Mouse (Mus musculus) neural tube, embryonic 12.5 days (tissue): ENCODE data around the gene Apbb1. TPM values are rescaled to one million over a fixed set of nuclear protein-coding genes. Genes with fewer than 3 reads are reported as not detected.

ENCODE experiments used
- ATAC-seq: fragments of 200-750 bp; cut with Nextera tagmentation; 2 replicates; pipeline ENCODE4 v1.8.0; 2017; ENCODE audit warnings: low read depth, mild to moderate bottlenecking, moderate TSS enrichment, moderate library complexity; ENCODE audit not compliant: low FRiP score
- H3K27ac ChIP-seq: fragments of 300-500 bp; sonication (generic); 2 replicates; pipeline ENCODE4 v1.5.1; 2016
- H3K27me3 ChIP-seq: fragments of 300-500 bp; sonication (generic); replicated peaks from 2 replicates; pipeline ENCODE4 v1.6.1; 2016; ENCODE audit warnings: mild to moderate bottlenecking
- H3K36me3 ChIP-seq: fragments of 300-500 bp; sonication (generic); 2 replicates; pipeline ENCODE4 v1.6.1; 2016; ENCODE audit warnings: mild to moderate bottlenecking
- H3K4me1 ChIP-seq: fragments of 300-500 bp; sonication (generic); 2 replicates; pipeline ENCODE4 v1.6.1; 2016
- H3K4me2 ChIP-seq: fragments of 300-500 bp; sonication (generic); replicated peaks from 2 replicates; pipeline ENCODE4 v1.6.1; 2016; ENCODE audit warnings: mild to moderate bottlenecking
- H3K4me3 ChIP-seq: fragments of 300-500 bp; sonication (generic); 2 replicates; pipeline ENCODE4 v1.5.1; 2016
- H3K9ac ChIP-seq: fragments of 300-500 bp; sonication (generic); 2 replicates; pipeline ENCODE4 v1.6.1; 2016; ENCODE audit warnings: mild to moderate bottlenecking
- H3K9me3 ChIP-seq: fragments of 300-500 bp; sonication (generic); 2 replicates; pipeline ENCODE4 v1.6.1; 2016; ENCODE audit warnings: mild to moderate bottlenecking
- WGBS: fragments of 180-500 bp; shearing (Covaris S2); methylation state at CpG from one replicate; pipeline ENCODE4 v1.1.7; 2016; 5-methylcytosine and 5-hydroxymethylcytosine counted together
- polyA plus RNA-seq: library from polyadenylated mRNA; unstranded; fragments of >200 nt; fragmentation: Nextera tagmentation; extraction: Ambion mirVana; gene quantifications from 2 replicates; pipeline ENCODE4 v1.2.1, GENCODE M21; 2016

The Apbb1 gene
- polyA plus RNA-seq, 1 experiment from 2014 or later: 185 TPM

DNA sequence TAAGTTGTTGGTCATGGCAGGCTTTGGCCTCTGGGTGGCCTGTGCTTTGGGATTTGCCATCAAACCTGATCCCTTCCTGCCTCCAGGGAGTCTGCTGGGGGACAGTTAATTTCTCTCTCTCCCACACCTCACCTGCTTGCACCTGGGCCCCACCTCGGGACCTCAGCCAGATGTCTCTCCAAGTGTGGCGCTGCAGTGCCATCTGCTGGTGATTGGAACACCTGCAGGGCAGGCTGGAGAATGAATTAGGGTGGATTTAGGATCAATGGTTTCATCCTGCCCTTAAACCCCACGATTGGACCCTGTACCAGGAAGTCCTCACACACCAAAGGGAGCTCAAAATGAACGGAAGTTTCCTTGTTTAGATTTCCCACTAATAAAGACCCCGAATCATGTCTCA, 66.3 kb downstream of the Apbb1 start:
- Histone ChIP-seq H3K36me3 (no peaks in the 10 kb centered on the region), H3K4me3 (no peak overlapping the region), H3K9me3 (no peaks in the 10 kb centered on the region), H3K27ac (no peak overlapping the region), H3K4me1 (no peaks in the 10 kb centered on the region), H3K4me2 (no peak overlapping the region), H3K27me3 (no peaks in the 10 kb centered on the region), H3K9ac (no peak overlapping the region)
- ATAC-seq: peak; percentile 38
- 12% methylated on average over 5 of the region's 5 CpGs for WGBS

DNA sequence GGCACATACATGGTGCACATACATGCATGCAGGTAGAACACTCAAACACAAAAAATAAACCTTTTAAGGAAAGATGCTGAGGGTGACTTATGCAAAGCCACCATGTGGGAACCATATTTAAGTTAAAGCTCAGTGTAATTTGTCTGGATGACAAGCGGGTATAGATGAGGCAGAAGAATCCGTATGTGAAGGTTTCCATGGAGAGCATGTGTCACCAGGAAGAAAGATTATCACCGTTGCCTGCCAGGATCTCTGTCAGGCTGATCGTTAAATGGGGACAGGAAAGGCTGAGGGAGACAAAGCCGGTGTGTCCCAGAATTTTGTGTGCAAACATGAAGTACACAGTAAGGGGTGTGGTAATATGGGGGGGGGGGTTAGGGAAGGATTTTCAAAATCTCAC, 66.9 kb downstream of the Apbb1 start:
- Histone ChIP-seq H3K9me3 (no peaks in the 10 kb centered on the region), H3K27me3 (no peaks in the 10 kb centered on the region), H3K4me1 (no peaks in the 10 kb centered on the region), H3K4me3 (no peak overlapping the region), H3K9ac (no peak overlapping the region), H3K4me2 (no peak overlapping the region), H3K27ac (no peak overlapping the region), H3K36me3 (no peaks in the 10 kb centered on the region)
- WGBS: 56% methylated on average over 5 of the region's 5 CpGs
- ATAC-seq: peak; percentile 46

DNA sequence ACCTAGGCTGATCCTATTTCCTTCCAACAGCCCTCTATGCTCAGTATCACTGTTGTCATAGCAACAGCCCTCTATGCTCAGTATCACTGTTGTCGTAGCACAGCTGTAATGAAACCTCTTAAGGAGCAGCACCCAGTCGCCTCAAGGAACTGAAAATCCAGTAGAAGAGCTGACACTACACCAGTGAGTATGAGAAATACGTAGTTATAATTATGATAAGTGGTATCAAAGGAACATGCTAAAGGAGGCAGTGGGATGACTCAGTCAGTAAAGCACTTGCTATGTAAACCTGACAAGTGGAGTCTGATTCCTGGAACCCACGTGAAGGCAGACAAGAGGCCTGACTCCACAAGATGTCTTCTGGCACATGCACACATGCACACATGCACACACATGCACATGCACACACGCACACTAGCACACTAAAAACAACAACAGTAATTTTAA, 67.6 kb downstream of the Apbb1 start:
- H3K4me1 ChIP-seq: no peaks in the 10 kb centered on the region
- H3K27me3 ChIP-seq: no peaks in the 10 kb centered on the region
- H3K4me2 ChIP-seq: no peak overlapping the region
- ATAC-seq: peak; percentile 70
- no peak overlapping the region for H3K27ac ChIP-seq
- WGBS: 65% methylated on average over 5 of the region's 5 CpGs
- no peaks in the 10 kb centered on the region for H3K9me3 ChIP-seq
- no peaks in the 10 kb centered on the region for H3K36me3 ChIP-seq
- H3K9ac ChIP-seq: no peak overlapping the region
- no peak overlapping the region for H3K4me3 ChIP-seq

DNA sequence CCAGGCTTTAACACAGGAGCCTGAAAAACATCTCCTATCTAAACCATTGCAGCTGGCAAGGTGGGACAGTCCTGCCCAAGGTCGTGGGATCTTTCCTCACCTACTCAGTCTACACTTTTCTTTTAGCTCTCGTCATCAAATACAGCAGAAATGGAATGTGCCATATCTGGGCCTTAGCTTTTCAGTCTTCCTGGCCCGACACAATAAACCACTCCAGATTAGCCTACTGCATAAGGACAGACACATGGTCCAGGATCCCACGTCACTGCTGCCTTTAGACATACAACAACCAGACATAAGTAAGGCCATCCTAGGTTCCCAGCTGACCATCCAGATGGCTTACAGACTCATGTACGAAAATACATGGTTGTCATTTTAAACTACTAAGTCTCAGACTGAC, 71.3 kb downstream of the Apbb1 start:
- H3K9me3 ChIP-seq: no peaks in the 10 kb centered on the region
- H3K4me2 ChIP-seq: no peak overlapping the region
- no peak overlapping the region for H3K4me3 ChIP-seq
- H3K27ac ChIP-seq: no peak overlapping the region
- no peaks in the 10 kb centered on the region for H3K36me3 ChIP-seq
- no peaks in the 10 kb centered on the region for H3K27me3 ChIP-seq
- H3K9ac ChIP-seq: no peak overlapping the region
- 83% methylated on average over 5 of the region's 5 CpGs for WGBS
- ATAC-seq: no peak
- no peaks in the 10 kb centered on the region for H3K4me1 ChIP-seq

Other genes starting within 250 kb of the Apbb1 start
- gene Olfr690, start 247.5 kb downstream of the Apbb1 start, polyA plus RNA-seq: not detected in 2 replicates
- 0.34 TPM in 1 of 2 replicates, not detected in the other for gene Olfr691, start 239.4 kb downstream of the Apbb1 start, polyA plus RNA-seq
- not detected in 2 replicates for gene Olfr692, start 213.4 kb downstream of the Apbb1 start, polyA plus RNA-seq
- gene Gm5901, start 206.6 kb downstream of the Apbb1 start, polyA plus RNA-seq: not detected in 2 replicates
- 40.6 and 41.7 TPM in 2 replicates for gene Fam160a2, start 181.6 kb downstream of the Apbb1 start, polyA plus RNA-seq
- gene Cnga4, start 177.1 kb downstream of the Apbb1 start, polyA plus RNA-seq: 0.08 and 0.15 TPM in 2 replicates
- gene Cckbr, start 155.9 kb downstream of the Apbb1 start, polyA plus RNA-seq: 0.22 and 0.68 TPM in 2 replicates
- gene Cavin3, start 99.4 kb downstream of the Apbb1 start, polyA plus RNA-seq: 29.2 and 29.3 TPM in 2 replicates
- 53.8 and 56.6 TPM in 2 replicates for gene Smpd1, start 27.3 kb downstream of the Apbb1 start, polyA plus RNA-seq
- 0.23 and 0.38 TPM in 2 replicates for gene Hpx, start 18.5 kb upstream of the Apbb1 start, polyA plus RNA-seq
- 64.4 and 74.5 TPM in 2 replicates for gene Trim3, start 51.9 kb upstream of the Apbb1 start, polyA plus RNA-seq
- 140 and 160 TPM in 2 replicates for gene Timm10b, start 58.4 kb upstream of the Apbb1 start, polyA plus RNA-seq
- 76.9 and 77.5 TPM in 2 replicates for gene Arfip2, start 58.8 kb upstream of the Apbb1 start, polyA plus RNA-seq
- gene Gm45799, start 58.9 kb upstream of the Apbb1 start, polyA plus RNA-seq: 15.5 and 16.6 TPM in 2 replicates
- 1.4 and 1.5 TPM in 2 replicates for gene Dnhd1, start 69.2 kb upstream of the Apbb1 start, polyA plus RNA-seq
- 220 and 230 TPM in 2 replicates for gene Ilk, start 154.9 kb upstream of the Apbb1 start, polyA plus RNA-seq
- gene Rrp8, start 155.7 kb upstream of the Apbb1 start, polyA plus RNA-seq: 31.4 and 32.3 TPM in 2 replicates
- gene Taf10, start 162.7 kb upstream of the Apbb1 start, polyA plus RNA-seq: 165 and 171 TPM in 2 replicates
- 37.4 and 40.3 TPM in 2 replicates for gene Tpp1, start 170.6 kb upstream of the Apbb1 start, polyA plus RNA-seq
- gene Dchs1, start 206.0 kb upstream of the Apbb1 start, polyA plus RNA-seq: 20.4 and 20.6 TPM in 2 replicates
- gene Mrpl17, start 229.4 kb upstream of the Apbb1 start, polyA plus RNA-seq: 219 and 238 TPM in 2 replicates